Mouse (Mus musculus) embryonic fibroblast, embryonic 13.5 days (primary cell): ENCODE data around the gene Crebrf. TPM values are rescaled to one million over a fixed set of nuclear protein-coding genes. Genes with fewer than 3 reads are reported as not detected.

Source experiments
- H3K27ac ChIP-seq: 2 replicates; pipeline ENCODE4 v1.5.1; 2012; ENCODE audit warnings: low read length, control low read depth, inconsistent platforms; ENCODE audit not compliant: insufficient read depth
- H3K4me1 ChIP-seq: 2 replicates; pipeline ENCODE4 v1.6.1; 2011; ENCODE audit warnings: low read length; ENCODE audit not compliant: control insufficient read depth, insufficient read depth
- H3K4me3 ChIP-seq: 2 replicates; pipeline ENCODE4 v1.5.1; 2011; ENCODE audit warnings: mild to moderate bottlenecking, control low read depth, low read length; ENCODE audit not compliant: insufficient read depth
- CTCF ChIP-seq: IDR thresholded peaks from 2 replicates; pipeline ENCODE4 v1.5.1; 2011; ENCODE audit warnings: mild to moderate bottlenecking, control low read depth, low read length, moderate library complexity, borderline replicate concordance; ENCODE audit not compliant: insufficient read depth
- POLR2A ChIP-seq: IDR thresholded peaks from 2 replicates; pipeline ENCODE4 v1.6.1; 2011; ENCODE audit warnings: low read depth, mild to moderate bottlenecking, control low read depth, low read length, moderate library complexity
- polyA plus RNA-seq: library from polyadenylated mRNA; stranded (reverse); fragments of >200 nt; gene quantifications from 2 replicates; pipeline ENCODE4 v1.2.4, GENCODE M21; 2011; ENCODE audit warnings: low read depth; ENCODE audit not compliant: missing spikeins, insufficient read length

Gene Crebrf
- polyA plus RNA-seq, 1 experiment = 14.4 TPM

- H3K4me3 ChIP-seq = no peak overlapping the region
- no peak overlapping the region for H3K27ac ChIP-seq
- TF ChIP-seq POLR2A = no peak
- TF ChIP-seq CTCF = no peak
- H3K4me1 ChIP-seq = no peaks in the 10 kb centered on the region
These were observed 12.8 kb upstream of the Crebrf start for GRCm38 (mm10) chr17:26702621-26703020.

- no peak overlapping the region for H3K4me3 ChIP-seq
- H3K27ac ChIP-seq = no peak overlapping the region
- no peaks in the 10 kb centered on the region for H3K4me1 ChIP-seq
- TF ChIP-seq CTCF (no peak), POLR2A (no peak)
These were observed 11.8 kb upstream of the Crebrf start for GRCm38 (mm10) chr17:26703671-26704070.

GRCm38 (mm10) chr17:26705463-26706359 is 9.7 kb upstream of the Crebrf start:
- no peak overlapping the region for H3K4me3 ChIP-seq
- no peak for TF ChIP-seq POLR2A
- TF ChIP-seq CTCF = no peak
- no peaks in the 10 kb centered on the region for H3K4me1 ChIP-seq
- no peak overlapping the region for H3K27ac ChIP-seq

GRCm38 (mm10) chr17:26707066-26707465 is 8.4 kb upstream of the Crebrf start:
- Histone ChIP-seq H3K4me1 (no peaks in the 10 kb centered on the region), H3K27ac (no peak overlapping the region), H3K4me3 (no peak overlapping the region)
- TF ChIP-seq CTCF (no peak), POLR2A (no peak)

GRCm38 (mm10) chr17:26708499-26708898 is 7.0 kb upstream of the Crebrf start:
- Histone ChIP-seq H3K4me3 (no peak overlapping the region), H3K27ac (no peak overlapping the region)
- no peak for TF ChIP-seq CTCF
- TF ChIP-seq POLR2A = no peak

GRCm38 (mm10) chr17:26708993-26709590 is 6.4 kb upstream of the Crebrf start:
- TF ChIP-seq POLR2A = no peak
- TF ChIP-seq CTCF = no peak
- H3K4me3 ChIP-seq = no peak overlapping the region
- no peaks in the 10 kb centered on the region for H3K4me1 ChIP-seq
- no peak overlapping the region for H3K27ac ChIP-seq

More at GRCm38 (mm10) chr17:26708499-26708898, 7.0 kb upstream of the Crebrf start:
- H3K4me1 ChIP-seq = no peaks in the 10 kb centered on the region

- TF ChIP-seq POLR2A = no peak
- no peak for TF ChIP-seq CTCF
- H3K4me3 ChIP-seq = no peak overlapping the region
These were observed 5.4 kb upstream of the Crebrf start for GRCm38 (mm10) chr17:26710049-26710448.

GRCm38 (mm10) chr17:26715916-26716717 is 667 bp downstream of the Crebrf start:
- peak overlapping the region; percentile 92 for H3K4me3 ChIP-seq
- H3K4me1 ChIP-seq = no peaks in the 10 kb centered on the region; the same call in 1 of the 2 replicates
- H3K27ac ChIP-seq = peak overlapping the region; percentile 92
- TF ChIP-seq POLR2A (peak; percentile 29; the same call in 1 of the 2 replicates), CTCF (no peak)

More at GRCm38 (mm10) chr17:26710049-26710448, 5.4 kb upstream of the Crebrf start:
- H3K27ac ChIP-seq = no peak overlapping the region
- no peaks in the 10 kb centered on the region; the same call in 1 of the 2 replicates for H3K4me1 ChIP-seq

- Histone ChIP-seq H3K4me1 (no peaks in the 10 kb centered on the region; the same call in 1 of the 2 replicates), H3K4me3 (no peak overlapping the region), H3K27ac (no peak overlapping the region)
- TF ChIP-seq CTCF (no peak), POLR2A (no peak)
These were observed 2.4 kb downstream of the Crebrf start for GRCm38 (mm10) chr17:26717868-26718267.
